Mouse (Mus musculus) myocyte (in vitro differentiated cells): ENCODE data around the gene Hist4h4. TPM values are rescaled to one million over a fixed set of nuclear protein-coding genes. Genes with fewer than 3 reads are reported as not detected.
A peak's percentile ranks its signal among the peaks of the same experiment; 100 is the strongest.

ENCODE experiments used
- H3K27me3 ChIP-seq: one replicate; pipeline ENCODE4 v1.6.1; 2011; ENCODE audit not compliant: control insufficient read depth, insufficient read depth, insufficient read length
- H3K36me3 ChIP-seq: one replicate; pipeline ENCODE4 v1.6.1; 2011; ENCODE audit not compliant: control insufficient read depth, insufficient read depth
- H3K4me2 ChIP-seq: one replicate; pipeline ENCODE4 v1.6.1; 2011; ENCODE audit warnings: low read depth, control low read depth
- H3K4me3 ChIP-seq: one replicate; pipeline ENCODE4 v1.5.1; 2011; ENCODE audit warnings: mild to moderate bottlenecking, control low read depth, moderate library complexity
- H3K79me2 ChIP-seq: one replicate; pipeline ENCODE4 v1.6.1; 2011; ENCODE audit not compliant: control insufficient read depth, insufficient read depth
- H3ac ChIP-seq: one replicate; pipeline ENCODE4 v1.6.1; 2011; ENCODE audit not compliant: control insufficient read depth, insufficient read length
- CEBPB ChIP-seq: IDR thresholded peaks from 2 replicates; pipeline ENCODE4 v1.6.1; 2011; ENCODE audit warnings: mild to moderate bottlenecking, moderate library complexity; ENCODE audit not compliant: poor library complexity, insufficient read depth, severe bottlenecking
- E2F4 ChIP-seq: IDR thresholded peaks from one replicate; pipeline ENCODE4 v1.6.1; 2011; ENCODE audit warnings: mild to moderate bottlenecking, control low read depth, moderate library complexity; ENCODE audit not compliant: insufficient read depth
- MAX ChIP-seq: IDR thresholded peaks from one replicate; pipeline ENCODE4 v1.6.1; 2011; ENCODE audit warnings: low read depth, mild to moderate bottlenecking, control low read depth
- MYOD1 ChIP-seq, 3 experiments: IDR thresholded peaks; one replicate each; pipeline ENCODE4 v1.6.1; 2011; ENCODE audit warnings: control low read depth in 2 of 3, low read depth in 2 of 3, mild to moderate bottlenecking in 2 of 3, moderate library complexity in 1 of 3; ENCODE audit not compliant: insufficient read length in 2 of 3, control insufficient read depth in 1 of 3
- MYOG ChIP-seq, 3 experiments: IDR thresholded peaks; one replicate each; pipeline ENCODE4 v1.6.1; 2011; ENCODE audit warnings: control low read depth in 2 of 3, low read depth in 2 of 3, mild to moderate bottlenecking in 2 of 3; ENCODE audit not compliant: insufficient read length in 2 of 3, control insufficient read depth in 1 of 3, insufficient read depth in 1 of 3
- POLR2A ChIP-seq: IDR thresholded peaks from one replicate; pipeline ENCODE4 v1.6.1; 2011; ENCODE audit warnings: low read depth, mild to moderate bottlenecking, control low read depth, moderate library complexity; ENCODE audit not compliant: insufficient read length
- POLR2AphosphoS2 ChIP-seq: IDR thresholded peaks from one replicate; pipeline ENCODE4 v1.6.1; 2011; ENCODE audit warnings: low read depth, control low read depth; ENCODE audit not compliant: insufficient read length
- REST ChIP-seq: IDR thresholded peaks from one replicate; pipeline ENCODE4 v1.6.1; 2011; ENCODE audit warnings: mild to moderate bottlenecking, control low read depth, moderate library complexity; ENCODE audit not compliant: insufficient read depth, insufficient read length
- SRF ChIP-seq: IDR thresholded peaks from one replicate; pipeline ENCODE4 v1.6.1; 2011; ENCODE audit warnings: low read depth; ENCODE audit not compliant: control insufficient read depth, insufficient read length
- TCF12 ChIP-seq: IDR thresholded peaks from one replicate; pipeline ENCODE4 v1.6.1; 2011; ENCODE audit warnings: mild to moderate bottlenecking, control low read depth; ENCODE audit not compliant: poor library complexity, insufficient read depth, severe bottlenecking
- TCF3 ChIP-seq: IDR thresholded peaks from one replicate; pipeline ENCODE4 v1.6.1; 2011; ENCODE audit warnings: low read depth, control low read depth; ENCODE audit not compliant: insufficient read length
- USF1 ChIP-seq: IDR thresholded peaks from one replicate; pipeline ENCODE4 v1.6.1; 2011; ENCODE audit warnings: low read depth, mild to moderate bottlenecking, control low read depth, moderate library complexity
- polyA plus RNA-seq: library from polyadenylated mRNA; unstranded; fragments of >200 nt; fragmentation: generic; extraction: Trizol; gene quantifications from one replicate; pipeline ENCODE4 v1.2.1, GENCODE M21; 2012; ENCODE audit warnings: missing spikeins

The Hist4h4 gene
- polyA plus RNA-seq, 1 experiment, result 0.31 TPM

- Histone ChIP-seq H3K79me2 (peaks cover 18% of the 10 kb centered on the region), H3K4me2 (no peak overlapping the region), H3K27me3 (no peaks in the 10 kb centered on the region), H3ac (no peak overlapping the region), H3K36me3 (no peaks in the 10 kb centered on the region), H3K4me3 (no peak overlapping the region)
- TF ChIP-seq POLR2AphosphoS2 (no peak), POLR2A (no peak), USF1 (no peak), MYOD1 (IDR thresholded peaks at IDR 0.05; ENCODE audit: control insufficient read depth in 1 of 3, insufficient read length in 2 of 3, low read depth in 2 of 3) (no peak), TCF3 (no peak)
Observed at GRCm38 (mm10) chr6:136806819-136807218, 2.6 kb upstream of the Hist4h4 start.

DNA sequence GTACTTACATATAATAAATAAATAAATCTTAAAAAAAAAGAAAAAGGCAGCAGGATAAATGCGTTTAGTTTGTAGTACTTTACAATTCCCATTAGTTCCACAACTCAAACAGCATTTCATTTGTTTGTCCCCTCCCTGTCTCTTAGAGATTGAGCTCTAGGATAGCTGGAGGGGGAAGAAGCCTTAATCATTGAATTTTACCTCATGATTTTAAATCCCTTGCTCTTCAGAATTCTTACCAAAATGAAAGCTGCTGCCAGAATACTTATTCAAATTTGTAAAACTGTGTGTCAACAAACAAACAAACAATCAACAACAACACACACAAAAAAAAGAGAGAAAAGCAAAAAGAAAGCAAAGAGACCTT lies 1.2 kb upstream of the Hist4h4 start:
- no peak for TF ChIP-seq USF1
- TF ChIP-seq TCF12, result no peak
- Histone ChIP-seq H3ac (no peak overlapping the region), H3K4me3 (no peak overlapping the region), H3K27me3 (no peaks in the 10 kb centered on the region), H3K4me2 (peak overlapping the region; percentile 93), H3K79me2 (peaks cover 17% of the 10 kb centered on the region), H3K36me3 (no peaks in the 10 kb centered on the region)

- H3K36me3 ChIP-seq, result no peaks in the 10 kb centered on the region
- H3K79me2 ChIP-seq, result peaks cover 12% of the 10 kb centered on the region
- H3K4me3 ChIP-seq, result peak overlapping the region; percentile 53
- H3K4me2 ChIP-seq, result peak overlapping the region; percentile 93
- H3ac ChIP-seq, result peak overlapping the region; percentile 17
- TF ChIP-seq TCF3, result no peak
- TF ChIP-seq REST, result no peak
- TF ChIP-seq POLR2AphosphoS2, result no peak
- no peak for TF ChIP-seq MYOG (IDR thresholded peaks at IDR 0.05; ENCODE audit: control insufficient read depth in 1 of 3, insufficient read depth in 1 of 3, insufficient read length in 2 of 3, low read depth in 2 of 3)
- no peak for TF ChIP-seq MAX
- TF ChIP-seq USF1, result no peak
- no peak for TF ChIP-seq SRF
- no peak for TF ChIP-seq E2F4
- no peak for TF ChIP-seq MYOD1 (IDR thresholded peaks at IDR 0.05; ENCODE audit: control insufficient read depth in 1 of 3, insufficient read length in 2 of 3, low read depth in 2 of 3)
- TF ChIP-seq TCF12, result no peak
- no peak for TF ChIP-seq POLR2A
- TF ChIP-seq CEBPB, result no peak
- H3K27me3 ChIP-seq, result no peaks in the 10 kb centered on the region
Observed at GRCm38 (mm10) chr6:136804705-136805408, 642 bp upstream of the Hist4h4 start.

DNA sequence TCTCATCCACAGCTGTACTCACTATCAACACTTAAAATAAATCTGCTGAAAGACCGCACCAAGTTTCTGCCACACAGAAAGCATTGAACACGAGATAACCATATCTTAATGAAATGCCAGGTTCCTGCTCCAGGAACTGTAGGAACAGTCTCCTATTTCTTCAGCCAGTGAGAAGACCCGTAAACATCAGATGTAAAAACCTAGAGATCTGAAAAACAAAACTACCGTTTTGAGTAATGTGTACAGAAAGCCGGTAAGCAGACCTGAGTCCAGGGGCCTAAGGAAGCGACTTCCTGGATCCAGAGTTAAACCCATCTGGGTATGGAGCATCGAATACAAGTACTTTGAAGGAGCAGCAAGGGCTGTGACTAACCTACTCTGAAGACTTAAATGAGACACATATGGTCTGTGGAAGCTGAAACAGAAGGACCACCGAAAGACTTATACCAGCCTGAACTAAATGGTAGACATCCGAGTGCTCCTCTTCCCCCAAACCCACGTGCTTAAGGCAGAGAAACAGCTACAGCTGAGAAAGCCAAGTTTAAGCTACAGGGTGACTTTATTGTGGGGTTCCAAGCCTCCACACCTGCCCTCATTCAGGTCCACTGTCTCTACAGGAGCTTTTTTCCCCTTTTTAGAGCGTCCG lies 999 bp downstream of the Hist4h4 start:
- TF ChIP-seq E2F4 (no peak), CEBPB (no peak), MAX (no peak), TCF3 (no peak), MYOG (IDR thresholded peaks at IDR 0.05; ENCODE audit: control insufficient read depth in 1 of 3, insufficient read depth in 1 of 3, insufficient read length in 2 of 3, low read depth in 2 of 3) (no peak), USF1 (no peak), SRF (no peak), POLR2AphosphoS2 (no peak), TCF12 (no peak), POLR2A (no peak), REST (no peak), MYOD1 (IDR thresholded peaks at IDR 0.05; ENCODE audit: control insufficient read depth in 1 of 3, insufficient read length in 2 of 3, low read depth in 2 of 3) (no peak)
- H3K4me3 ChIP-seq, result peak overlapping the region; percentile 53
- no peaks in the 10 kb centered on the region for H3K79me2 ChIP-seq
- H3K27me3 ChIP-seq, result no peaks in the 10 kb centered on the region
- peak overlapping the region; percentile 93 for H3K4me2 ChIP-seq
- no peaks in the 10 kb centered on the region for H3K36me3 ChIP-seq
- peak overlapping the region; percentile 17 for H3ac ChIP-seq

- Histone ChIP-seq H3K79me2 (no peaks in the 10 kb centered on the region), H3K27me3 (no peaks in the 10 kb centered on the region), H3ac (no peak overlapping the region), H3K36me3 (no peaks in the 10 kb centered on the region), H3K4me2 (no peak overlapping the region), H3K4me3 (no peak overlapping the region)
- no peak for TF ChIP-seq POLR2AphosphoS2
- no peak for TF ChIP-seq TCF3
- no peak for TF ChIP-seq REST
- TF ChIP-seq MYOG (IDR thresholded peaks at IDR 0.05; ENCODE audit: control insufficient read depth in 1 of 3, insufficient read depth in 1 of 3, insufficient read length in 2 of 3, low read depth in 2 of 3), result no peak
- TF ChIP-seq CEBPB, result no peak
- TF ChIP-seq USF1, result no peak
- TF ChIP-seq E2F4, result no peak
- no peak for TF ChIP-seq TCF12
- no peak for TF ChIP-seq MAX
Observed at GRCm38 (mm10) chr6:136801274-136801673, 2.9 kb downstream of the Hist4h4 start.
